ENCODE assay signal across 13 mouse cellular contexts in genomic region chr4:101997426-101997825, GRCm38 (mm10). TPM values are rescaled to one million over a fixed set of nuclear protein-coding genes. Genes with fewer than 3 reads are reported as not detected.
"Had no signal": no experiment of that assay in that cellular context is flagged by ENCODE, and none has a peak within 500 bp of the region (broad histone marks: within the 10 kb centered on the region; RNA-seq: fewer than 3 reads in every experiment).

No protein-coding gene starts in this region.

- DNase-seq: retina, postnatal 1 day; right cerebral cortex, adult 18-20 months; right cerebral cortex, postnatal 14 days; right cerebral cortex, postnatal 25 days; right cerebral cortex, postnatal 4 days; spleen, adult 18-20 months; thymus, adult 18-20 months; thymus, adult 2 months; thymus, postnatal 14 days; thymus, postnatal 25 days; thymus, postnatal 36 days; thymus, postnatal 4 days had no signal

RNA-seq across cellular contexts. Expression of gene Gm12789, which starts 11.0 kb away (rescaled TPM):
- total RNA-seq: neutrophil, adult 5-6 weeks had no signal

RNA-seq across cellular contexts. Expression of gene Gm12790, which starts 16.6 kb away (rescaled TPM):
- total RNA-seq: neutrophil, adult 5-6 weeks had no signal

RNA-seq across cellular contexts. Expression of gene Gm12794, which starts 57.2 kb away (rescaled TPM):
- total RNA-seq: neutrophil, adult 5-6 weeks had no signal
